ENCODE assay signal across 28 mouse cellular contexts in the genomic region with DNA sequence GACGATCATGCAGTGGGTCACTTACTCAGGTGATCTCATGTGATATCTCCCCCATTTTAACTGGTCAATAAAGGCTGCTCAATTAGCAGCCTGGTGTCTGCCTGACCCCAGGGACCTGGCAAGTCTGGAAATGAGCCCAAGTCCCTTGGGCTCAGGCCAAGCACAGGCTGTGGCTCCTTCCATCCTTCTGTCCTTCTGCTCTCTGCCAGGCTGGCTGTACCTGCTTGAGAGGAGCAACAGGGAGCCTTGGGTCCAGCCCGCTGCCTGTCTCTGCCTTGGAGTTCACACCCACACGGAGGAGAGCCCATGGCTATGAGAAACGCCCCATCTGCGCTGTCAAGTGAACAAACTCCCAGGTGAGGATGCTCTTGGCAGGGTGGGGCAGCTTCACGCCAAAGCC. TPM values are rescaled to one million over a fixed set of nuclear protein-coding genes. Genes with fewer than 3 reads are reported as not detected.
"Had no signal": no experiment of that assay in that cellular context is flagged by ENCODE, and none has a peak within 500 bp of the region (broad histone marks: within the 10 kb centered on the region; RNA-seq: fewer than 3 reads in every experiment).

No protein-coding gene starts in this region.

- H3K9me3 ChIP-seq: heart, embryonic 13.5 days; heart, embryonic 15.5 days; hindbrain, embryonic 13.5 days; hindbrain, embryonic 15.5 days; kidney, embryonic 15.5 days; limb, embryonic 10.5 days; limb, embryonic 12.5 days; liver, embryonic 13.5 days; liver, embryonic 15.5 days had no signal

- H3K27ac ChIP-seq: heart, adult 2 months; heart, embryonic 13.5 days; heart, embryonic 15.5 days; hindbrain, embryonic 13.5 days; hindbrain, embryonic 15.5 days; hindbrain, postnatal 0 days; kidney, embryonic 15.5 days; kidney, postnatal 0 days; left cerebral cortex, adult 2 months; limb, embryonic 10.5 days; limb, embryonic 12.5 days; liver, embryonic 13.5 days; liver, embryonic 15.5 days had no signal

- DNase-seq: gastrocnemius, postnatal 14 days; gastrocnemius, postnatal 36 days; heart, adult 11 months; heart, adult 2 months; heart, postnatal 14 days; heart, postnatal 36 days; kidney, adult 11 months; kidney, adult 2 months; kidney, adult 9 months; kidney, postnatal 14 days; kidney, postnatal 36 days; liver; liver, embryonic 13.5 days; liver, postnatal 0 days had no signal

- H3K9ac ChIP-seq: heart, embryonic 13.5 days; heart, embryonic 15.5 days; hindbrain, embryonic 13.5 days; hindbrain, embryonic 15.5 days; kidney, embryonic 15.5 days; limb, embryonic 12.5 days; liver, embryonic 13.5 days; liver, embryonic 15.5 days; liver, postnatal 0 days had no signal

- H3K4me1 ChIP-seq: heart, embryonic 13.5 days; heart, embryonic 15.5 days; hindbrain, embryonic 15.5 days; kidney, embryonic 15.5 days; limb, embryonic 10.5 days; limb, embryonic 12.5 days; liver, embryonic 13.5 days; liver, embryonic 15.5 days had no signal

- H3K4me3 ChIP-seq: heart, adult 2 months; heart, embryonic 13.5 days; heart, embryonic 15.5 days; hindbrain, embryonic 13.5 days; hindbrain, embryonic 15.5 days; kidney, embryonic 15.5 days; left cerebral cortex, adult 2 months; limb, embryonic 10.5 days; limb, embryonic 12.5 days; liver, embryonic 13.5 days; liver, embryonic 15.5 days had no signal

- H3K27me3 ChIP-seq: hindbrain, embryonic 15.5 days had no signal

- H3K36me3 ChIP-seq: heart, embryonic 13.5 days; heart, embryonic 15.5 days; hindbrain, embryonic 13.5 days; hindbrain, embryonic 15.5 days; kidney, embryonic 15.5 days; limb, embryonic 10.5 days; limb, embryonic 12.5 days; liver, embryonic 13.5 days; liver, embryonic 15.5 days had no signal

RNA-seq across cellular contexts. Expression of a gene that starts 43.9 kb away (rescaled TPM):
- total RNA-seq: gastrocnemius, adult 8-10 months; gastrocnemius, postnatal 36 days; heart, adult 2 months; heart, postnatal 36 days; hematopoietic stem cell, adult 5-6 weeks had no signal

RNA-seq across cellular contexts. Expression of a gene that starts 53.6 kb away (rescaled TPM):
- total RNA-seq: gastrocnemius, adult 8-10 months; gastrocnemius, postnatal 14 days; gastrocnemius, postnatal 36 days; heart, adult 2 months; heart, postnatal 14 days; heart, postnatal 36 days; hematopoietic stem cell, adult 5-6 weeks; hindbrain, postnatal 0 days; left cerebral cortex, adult 2 months; left cerebral cortex, postnatal 36 days had no signal
